Mouse (Mus musculus): ENCODE data around the gene Clcc1. TPM values are rescaled to one million over a fixed set of nuclear protein-coding genes. Genes with fewer than 3 reads are reported as not detected.
A peak's percentile ranks its signal among the peaks of the same experiment; 100 is the strongest.

Gene Clcc1
- 21.8 TPM for polyA plus RNA-seq (2012; fragmentation: generic; extraction: Trizol)

GRCm38 (mm10) chr3:108653710-108654379 lies at the start of gene Clcc1:
Gene Clcc1, plus strand, starts transcription at chr3:108653913.
- H3K4me2 ChIP-seq (ENCODE audit: low read depth): peak within 1 kb of the TSS; percentile 92
- peak within 1 kb of the TSS; percentile 41 for H3K4me3 ChIP-seq
- H3K79me2 ChIP-seq (ENCODE audit: control insufficient read depth, insufficient read depth): peaks cover 17% of the 10 kb centered on the region
- H3K36me3 ChIP-seq (ENCODE audit: control insufficient read depth, insufficient read depth): no peaks in the 10 kb centered on the region
- TF ChIP-seq POLR2AphosphoS2 (IDR thresholded peaks at IDR 0.05; ENCODE audit: insufficient read length, low read depth) (peak; percentile 80), TCF3 (IDR thresholded peaks at IDR 0.05; ENCODE audit: insufficient read length, low read depth) (no peak), MYOG (IDR thresholded peaks at IDR 0.05; ENCODE audit: control insufficient read depth in 1 of 3, insufficient read depth in 1 of 3, insufficient read length in 2 of 3, low read depth in 2 of 3) (peak in 1 of 3 experiments; percentile 66), POLR2A (IDR thresholded peaks at IDR 0.05; ENCODE audit: insufficient read length, low read depth) (peak; percentile 93), USF1 (IDR thresholded peaks at IDR 0.05; ENCODE audit: low read depth) (no peak), MYOD1 (IDR thresholded peaks at IDR 0.05; ENCODE audit: control insufficient read depth in 1 of 3, insufficient read length in 2 of 3, low read depth in 2 of 3) (peak in 2 of 3 experiments; percentile 42 to 63), REST (IDR thresholded peaks at IDR 0.05; ENCODE audit: insufficient read depth, insufficient read length) (no peak), MAX (IDR thresholded peaks at IDR 0.05; ENCODE audit: low read depth) (no peak), TCF12 (IDR thresholded peaks at IDR 0.05; ENCODE audit: insufficient read depth, poor library complexity, severe bottlenecking) (no peak), SRF (IDR thresholded peaks at IDR 0.05; ENCODE audit: control insufficient read depth, insufficient read length, low read depth) (peak; percentile 70), CEBPB (IDR thresholded peaks at IDR 0.05; ENCODE audit: insufficient read depth, poor library complexity, severe bottlenecking) (peak; percentile 29; the same call in 1 of the 2 replicates), E2F4 (IDR thresholded peaks at IDR 0.05; ENCODE audit: insufficient read depth) (peak; percentile 74)
- peak within 1 kb of the TSS; percentile 35 for H3ac ChIP-seq (ENCODE audit: control insufficient read depth, insufficient read length)
- no peaks in the 10 kb centered on the region for H3K27me3 ChIP-seq (ENCODE audit: control insufficient read depth, insufficient read depth, insufficient read length)

- Histone ChIP-seq H3K4me2 (ENCODE audit: low read depth) (no peak overlapping the region), H3K79me2 (ENCODE audit: control insufficient read depth, insufficient read depth) (no peaks in the 10 kb centered on the region), H3K27me3 (ENCODE audit: control insufficient read depth, insufficient read depth, insufficient read length) (no peaks in the 10 kb centered on the region), H3K36me3 (ENCODE audit: control insufficient read depth, insufficient read depth) (peaks cover 3% of the 10 kb centered on the region), H3K4me3 (no peak overlapping the region), H3ac (ENCODE audit: control insufficient read depth, insufficient read length) (no peak overlapping the region)
- TF ChIP-seq POLR2A (IDR thresholded peaks at IDR 0.05; ENCODE audit: insufficient read length, low read depth): no peak
- TF ChIP-seq REST (IDR thresholded peaks at IDR 0.05; ENCODE audit: insufficient read depth, insufficient read length): no peak
- TF ChIP-seq MYOD1 (IDR thresholded peaks at IDR 0.05; ENCODE audit: control insufficient read depth in 1 of 3, insufficient read length in 2 of 3, low read depth in 2 of 3): no peak
- no peak for TF ChIP-seq MAX (IDR thresholded peaks at IDR 0.05; ENCODE audit: low read depth)
- no peak for TF ChIP-seq E2F4 (IDR thresholded peaks at IDR 0.05; ENCODE audit: insufficient read depth)
- no peak for TF ChIP-seq USF1 (IDR thresholded peaks at IDR 0.05; ENCODE audit: low read depth)
- no peak for TF ChIP-seq TCF3 (IDR thresholded peaks at IDR 0.05; ENCODE audit: insufficient read length, low read depth)
- no peak for TF ChIP-seq POLR2AphosphoS2 (IDR thresholded peaks at IDR 0.05; ENCODE audit: insufficient read length, low read depth)
- no peak for TF ChIP-seq MYOG (IDR thresholded peaks at IDR 0.05; ENCODE audit: control insufficient read depth in 1 of 3, insufficient read depth in 1 of 3, insufficient read length in 2 of 3, low read depth in 2 of 3)
- no peak for TF ChIP-seq SRF (IDR thresholded peaks at IDR 0.05; ENCODE audit: control insufficient read depth, insufficient read length, low read depth)
- no peak for TF ChIP-seq CEBPB (IDR thresholded peaks at IDR 0.05; ENCODE audit: insufficient read depth, poor library complexity, severe bottlenecking)
- TF ChIP-seq TCF12 (IDR thresholded peaks at IDR 0.05; ENCODE audit: insufficient read depth, poor library complexity, severe bottlenecking): no peak
These were observed 44.8 kb upstream of the Clcc1 start for GRCm38 (mm10) chr3:108608906-108609305.

- no peak for TF ChIP-seq TCF12 (IDR thresholded peaks at IDR 0.05; ENCODE audit: insufficient read depth, poor library complexity, severe bottlenecking)
- TF ChIP-seq MAX (IDR thresholded peaks at IDR 0.05; ENCODE audit: low read depth): no peak
- TF ChIP-seq POLR2A (IDR thresholded peaks at IDR 0.05; ENCODE audit: insufficient read length, low read depth): no peak
- no peaks in the 10 kb centered on the region for H3K79me2 ChIP-seq (ENCODE audit: control insufficient read depth, insufficient read depth)
- no peak overlapping the region for H3ac ChIP-seq (ENCODE audit: control insufficient read depth, insufficient read length)
- no peak overlapping the region for H3K4me3 ChIP-seq
- no peaks in the 10 kb centered on the region for H3K27me3 ChIP-seq (ENCODE audit: control insufficient read depth, insufficient read depth, insufficient read length)
- peaks cover 13% of the 10 kb centered on the region for H3K36me3 ChIP-seq (ENCODE audit: control insufficient read depth, insufficient read depth)
- no peak overlapping the region for H3K4me2 ChIP-seq (ENCODE audit: low read depth)
These were observed 19.0 kb upstream of the Clcc1 start for GRCm38 (mm10) chr3:108634761-108635160.

- Histone ChIP-seq H3K27me3 (ENCODE audit: control insufficient read depth, insufficient read depth, insufficient read length) (no peaks in the 10 kb centered on the region), H3K4me2 (ENCODE audit: low read depth) (no peak overlapping the region), H3ac (ENCODE audit: control insufficient read depth, insufficient read length) (no peak overlapping the region), H3K36me3 (ENCODE audit: control insufficient read depth, insufficient read depth) (peaks cover 3% of the 10 kb centered on the region), H3K79me2 (ENCODE audit: control insufficient read depth, insufficient read depth) (no peaks in the 10 kb centered on the region), H3K4me3 (no peak overlapping the region)
- TF ChIP-seq USF1 (IDR thresholded peaks at IDR 0.05; ENCODE audit: low read depth): no peak
- TF ChIP-seq E2F4 (IDR thresholded peaks at IDR 0.05; ENCODE audit: insufficient read depth): no peak
- TF ChIP-seq MYOD1 (IDR thresholded peaks at IDR 0.05; ENCODE audit: control insufficient read depth in 1 of 3, insufficient read length in 2 of 3, low read depth in 2 of 3): no peak
- no peak for TF ChIP-seq POLR2AphosphoS2 (IDR thresholded peaks at IDR 0.05; ENCODE audit: insufficient read length, low read depth)
- TF ChIP-seq TCF3 (IDR thresholded peaks at IDR 0.05; ENCODE audit: insufficient read length, low read depth): no peak
- no peak for TF ChIP-seq CEBPB (IDR thresholded peaks at IDR 0.05; ENCODE audit: insufficient read depth, poor library complexity, severe bottlenecking)
- no peak for TF ChIP-seq TCF12 (IDR thresholded peaks at IDR 0.05; ENCODE audit: insufficient read depth, poor library complexity, severe bottlenecking)
- TF ChIP-seq MYOG (IDR thresholded peaks at IDR 0.05; ENCODE audit: control insufficient read depth in 1 of 3, insufficient read depth in 1 of 3, insufficient read length in 2 of 3, low read depth in 2 of 3): no peak
- TF ChIP-seq SRF (IDR thresholded peaks at IDR 0.05; ENCODE audit: control insufficient read depth, insufficient read length, low read depth): no peak
These were observed 14.3 kb upstream of the Clcc1 start for GRCm38 (mm10) chr3:108639412-108639811.

All from myocyte (in vitro differentiated cells).